Mouse (Mus musculus): ENCODE results near the gene Card14. TPM values are rescaled to one million over a fixed set of nuclear protein-coding genes. Genes with fewer than 3 reads are reported as not detected.
"Not testable (repeated sequence)": the region's sequence is repeated elsewhere in the genome, so short reads cannot be mapped to it uniquely, and the experiment has no call there.

Gene Card14
- polyA plus RNA-seq, 1 experiment from 2014 or later, result 0.06 TPM

- TF ChIP-seq EP300 (IDR thresholded peaks at IDR 0.05) (no peak), CTCF (IDR thresholded peaks at IDR 0.05) (no peak)
- WGBS, result 75% methylated on average over 6 of the region's 6 CpGs
- no peaks in the 10 kb centered on the region for H3K4me1 ChIP-seq (ENCODE audit: insufficient read depth, low read depth, low read length)
These were observed 74.8 kb downstream of the Card14 start for GRCm38 (mm10) chr11:119382338-119382850.

GRCm38 (mm10) chr11:119384904-119385303, 77.3 kb downstream of the Card14 start:
- Histone ChIP-seq H3K27ac (ENCODE audit: low read length) (no peak overlapping the region), H3K4me3 (ENCODE audit: low read depth, low read length) (no peak overlapping the region), H3K27me3 (replicated peaks; ENCODE audit: insufficient read depth, low read length) (no peaks in the 10 kb centered on the region), H3K9ac (replicated peaks; ENCODE audit: low read depth) (no peak overlapping the region), H3K4me1 (ENCODE audit: insufficient read depth, low read depth, low read length) (peaks cover 5% of the 10 kb centered on the region; the same call in 1 of the 2 replicates), H3K4me2 (replicated peaks; ENCODE audit: low read depth, low read length) (no peak overlapping the region), H3K36me3 (ENCODE audit: insufficient read depth, low read length) (no peaks in the 10 kb centered on the region), H3K9me3 (ENCODE audit: low read length) (no peaks in the 10 kb centered on the region)
- WGBS, result 66% methylated on average over 4 of the region's 4 CpGs
- DNase-seq (ENCODE audit: low spot score) (no peak), ATAC-seq (no peak)
- TF ChIP-seq EP300 (IDR thresholded peaks at IDR 0.05), result no peak
- TF ChIP-seq CTCF (IDR thresholded peaks at IDR 0.05), result no peak

More at GRCm38 (mm10) chr11:119382338-119382850, 74.8 kb downstream of the Card14 start:
- Histone ChIP-seq H3K4me3 (ENCODE audit: low read depth, low read length) (no peak overlapping the region), H3K9ac (replicated peaks; ENCODE audit: low read depth) (no peak overlapping the region), H3K4me2 (replicated peaks; ENCODE audit: low read depth, low read length) (no peak overlapping the region), H3K9me3 (ENCODE audit: low read length) (no peaks in the 10 kb centered on the region), H3K27ac (ENCODE audit: low read length) (no peak overlapping the region), H3K36me3 (ENCODE audit: insufficient read depth, low read length) (0 out of 2 replicates have a peak, but pooled peaks cover 5% of the 10 kb centered on the region), H3K27me3 (replicated peaks; ENCODE audit: insufficient read depth, low read length) (no peaks in the 10 kb centered on the region)
- DNase-seq (ENCODE audit: low spot score) (no peak), ATAC-seq (no peak)

GRCm38 (mm10) chr11:119386306-119386705, 78.7 kb downstream of the Card14 start:
- no peak overlapping the region for H3K4me3 ChIP-seq (ENCODE audit: low read depth, low read length)
- TF ChIP-seq CTCF (IDR thresholded peaks at IDR 0.05) (no peak), EP300 (IDR thresholded peaks at IDR 0.05) (no peak)
- no peaks in the 10 kb centered on the region for H3K9me3 ChIP-seq (ENCODE audit: low read length)

GRCm38 (mm10) chr11:119387273-119387672, 79.7 kb downstream of the Card14 start:
- not testable (repeated sequence) for H3K4me3 ChIP-seq (ENCODE audit: low read depth, low read length); H3K36me3 ChIP-seq (ENCODE audit: insufficient read depth, low read length); H3K4me2 ChIP-seq (replicated peaks; ENCODE audit: low read depth, low read length); H3K27ac ChIP-seq (ENCODE audit: low read length); ATAC-seq; DNase-seq (ENCODE audit: low spot score); H3K9ac ChIP-seq (replicated peaks; ENCODE audit: low read depth); H3K27me3 ChIP-seq (replicated peaks; ENCODE audit: insufficient read depth, low read length); H3K4me1 ChIP-seq (ENCODE audit: insufficient read depth, low read depth, low read length); H3K9me3 ChIP-seq (ENCODE audit: low read length)
- 11% methylated on average over 3 of the region's 3 CpGs for WGBS

More at GRCm38 (mm10) chr11:119386306-119386705, 78.7 kb downstream of the Card14 start:
- ATAC-seq, result no peak
- WGBS, result 92% methylated on average over 5 of the region's 5 CpGs
- Histone ChIP-seq H3K4me1 (ENCODE audit: insufficient read depth, low read depth, low read length) (peaks cover 5% of the 10 kb centered on the region; the same call in 1 of the 2 replicates), H3K36me3 (ENCODE audit: insufficient read depth, low read length) (no peaks in the 10 kb centered on the region), H3K27me3 (replicated peaks; ENCODE audit: insufficient read depth, low read length) (no peaks in the 10 kb centered on the region), H3K4me2 (replicated peaks; ENCODE audit: low read depth, low read length) (no peak overlapping the region), H3K9ac (replicated peaks; ENCODE audit: low read depth) (no peak overlapping the region), H3K27ac (ENCODE audit: low read length) (no peak overlapping the region)
- no peak for DNase-seq (ENCODE audit: low spot score)

- Histone ChIP-seq H3K4me1 (ENCODE audit: insufficient read depth, low read depth, low read length) (peaks cover 8% of the 10 kb centered on the region; the same call in 1 of the 2 replicates), H3K9me3 (ENCODE audit: low read length) (no peaks in the 10 kb centered on the region), H3K4me3 (ENCODE audit: low read depth, low read length) (peak overlapping the region; percentile 84), H3K36me3 (ENCODE audit: insufficient read depth, low read length) (no peaks in the 10 kb centered on the region), H3K27ac (ENCODE audit: low read length) (peak overlapping the region; percentile 98), H3K4me2 (replicated peaks; ENCODE audit: low read depth, low read length) (peak overlapping the region; percentile 87), H3K9ac (replicated peaks; ENCODE audit: low read depth) (peak overlapping the region; percentile 69), H3K27me3 (replicated peaks; ENCODE audit: insufficient read depth, low read length) (no peaks in the 10 kb centered on the region)
- DNase-seq (ENCODE audit: low spot score) (peak; percentile 90), ATAC-seq (peak; percentile 75)
- TF ChIP-seq CTCF (IDR thresholded peaks at IDR 0.05) (peak; percentile 74), EP300 (IDR thresholded peaks at IDR 0.05) (no peak)
- 2% methylated on average over 35 of the region's 35 CpGs for WGBS
These were observed 82.3 kb downstream of the Card14 start for GRCm38 (mm10) chr11:119389851-119390270.

GRCm38 (mm10) chr11:119390271-119391231, 83.0 kb downstream of the Card14 start:
- Histone ChIP-seq H3K9me3 (ENCODE audit: low read length) (no peaks in the 10 kb centered on the region), H3K36me3 (ENCODE audit: insufficient read depth, low read length) (no peaks in the 10 kb centered on the region), H3K9ac (replicated peaks; ENCODE audit: low read depth) (peak overlapping the region; percentile 69), H3K4me1 (ENCODE audit: insufficient read depth, low read depth, low read length) (peaks cover 12% of the 10 kb centered on the region; the same call in 1 of the 2 replicates), H3K27ac (ENCODE audit: low read length) (peak overlapping the region; percentile 98), H3K27me3 (replicated peaks; ENCODE audit: insufficient read depth, low read length) (no peaks in the 10 kb centered on the region), H3K4me2 (replicated peaks; ENCODE audit: low read depth, low read length) (peak overlapping the region; percentile 87), H3K4me3 (ENCODE audit: low read depth, low read length) (peak overlapping the region; percentile 84)
- ATAC-seq (peak; percentile 70), DNase-seq (ENCODE audit: low spot score) (peak; percentile 82)
- WGBS, result 3% methylated on average over 51 of the region's 53 CpGs
- TF ChIP-seq EP300 (IDR thresholded peaks at IDR 0.05) (no peak), CTCF (IDR thresholded peaks at IDR 0.05) (peak; percentile 11)
